Mouse (Mus musculus) liver, postnatal 0 days (tissue): ENCODE results near the gene Orm1.

Source experiments
- CTCF ChIP-seq: sonication (generic); IDR thresholded peaks from 2 replicates; pipeline ENCODE4 v1.5.1; 2016; ENCODE audit warnings: antibody characterized with exemption, low read depth
- EP300 ChIP-seq: IDR thresholded peaks from 2 replicates; pipeline ENCODE4 v1.6.1; 2016; ENCODE audit warnings: antibody characterized with exemption, low read depth, mild to moderate bottlenecking

DNA sequence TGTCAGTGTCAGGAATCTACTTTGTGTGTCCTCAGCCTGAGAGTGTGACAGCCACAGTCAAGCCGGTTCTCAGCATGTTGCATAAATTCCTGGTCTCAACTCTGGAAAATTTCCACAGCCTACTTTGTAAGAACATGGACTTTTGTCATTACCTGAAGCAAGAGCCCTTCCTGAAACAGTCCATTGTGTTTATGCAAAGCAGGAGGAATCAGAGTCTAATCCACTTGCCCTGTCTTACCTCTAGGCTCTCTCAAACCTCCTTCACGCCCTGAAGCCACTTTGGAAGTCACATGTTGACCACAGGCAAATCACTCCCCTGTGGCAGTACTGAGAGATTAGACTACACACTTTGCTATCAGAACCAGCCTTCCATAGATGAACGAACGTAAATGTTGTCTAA, 1.9 kb upstream of the Orm1 start:
- no peak for TF ChIP-seq EP300
- no peak for TF ChIP-seq CTCF
